Mouse (Mus musculus) ZHBTc4 (cell line): ENCODE data around the gene Ccdc85b.

Experiments
- DNase-seq: peaks from one replicate; pipeline ENCODE4 v3.0.0-alpha.2; 2011; ENCODE audit warnings: low read depth, low spot score

Gene Ccdc85b

GRCm38 (mm10) chr19:5424782-5425741 is 32.6 kb downstream of the Ccdc85b start, which contains the start of the genes Drap1 and AI837181:
Gene Drap1 (minus strand): TSS chr19:5424979.
Gene AI837181 (plus strand): TSS chr19:5425144.
- DNase-seq: peak; percentile 98

- DNase-seq: peak; percentile 82
These were observed 33.5 kb downstream of the Ccdc85b start for GRCm38 (mm10) chr19:5424092-5424781.

DNA sequence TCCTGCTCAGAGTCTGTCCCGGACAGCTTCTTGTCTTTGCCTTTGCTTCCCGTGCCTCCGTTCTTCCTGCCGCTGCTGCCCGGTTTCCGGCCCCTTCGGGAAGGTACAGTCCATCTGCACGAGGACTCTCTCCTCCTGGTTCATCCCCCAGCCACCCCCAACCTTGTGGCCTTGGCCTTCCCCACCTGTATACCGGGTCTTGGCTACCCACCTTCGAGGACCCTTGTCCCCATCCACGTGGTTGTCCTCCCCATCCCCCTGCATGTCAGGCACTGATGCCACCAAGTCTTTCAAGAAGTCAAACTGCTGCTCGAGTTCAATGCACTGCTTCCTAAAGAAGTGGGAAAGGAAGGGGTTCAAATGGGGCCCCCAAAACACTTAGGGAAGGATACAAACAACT is 34.1 kb downstream of the Ccdc85b start:
- no peak for DNase-seq

DNA sequence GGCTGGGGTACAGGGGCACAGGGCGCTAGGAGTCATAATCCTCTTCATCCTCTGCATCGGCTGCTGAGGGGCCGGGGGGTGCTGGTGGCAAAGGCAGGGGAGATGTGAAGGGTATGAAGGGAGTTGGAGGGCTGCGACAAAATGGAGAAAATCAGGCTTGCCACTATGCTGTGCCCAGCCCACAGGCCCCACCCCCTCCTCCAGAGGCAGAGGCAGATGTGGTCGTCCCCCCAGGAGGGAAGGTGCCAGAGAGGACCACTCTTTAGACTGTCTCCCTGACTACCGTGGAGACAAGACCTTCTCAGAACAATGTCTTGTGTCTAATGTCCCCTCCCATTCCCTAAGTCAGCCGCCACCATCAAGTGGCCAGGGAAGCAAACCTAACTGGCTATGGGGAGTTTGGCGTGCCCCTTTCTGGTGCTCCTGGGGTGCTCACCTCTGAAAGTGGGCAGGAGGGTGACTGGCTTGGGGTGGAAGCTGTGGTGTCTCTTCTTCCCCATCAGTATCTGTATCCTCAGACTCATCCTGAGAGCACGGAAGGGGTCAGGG is 34.7 kb downstream of the Ccdc85b start:
- DNase-seq: no peak

- no peak for DNase-seq
These were observed 35.4 kb downstream of the Ccdc85b start for GRCm38 (mm10) chr19:5422267-5422666.

DNA sequence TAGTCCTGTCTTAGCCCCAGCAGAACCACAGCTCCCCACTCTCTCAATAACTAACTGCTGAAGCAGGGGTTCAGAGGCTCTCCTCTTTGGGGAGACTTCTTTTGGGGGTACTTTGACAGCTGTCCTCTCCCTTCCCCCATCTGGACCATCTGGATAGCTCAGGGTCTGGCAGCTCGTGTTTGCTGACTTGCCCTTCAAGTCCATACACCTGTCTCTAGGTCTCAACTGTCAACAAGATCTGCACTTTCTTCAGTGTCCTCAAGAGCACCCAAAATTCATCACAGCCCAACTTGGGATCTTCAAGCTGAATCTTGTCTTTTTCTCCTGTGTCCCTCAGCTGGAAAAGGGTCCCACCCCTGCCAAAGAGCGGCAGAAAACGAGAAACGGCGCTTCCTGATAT is 35.9 kb downstream of the Ccdc85b start:
- no peak for DNase-seq

- no peak for DNase-seq
These were observed 37.1 kb downstream of the Ccdc85b start for GRCm38 (mm10) chr19:5420579-5420978.

DNA sequence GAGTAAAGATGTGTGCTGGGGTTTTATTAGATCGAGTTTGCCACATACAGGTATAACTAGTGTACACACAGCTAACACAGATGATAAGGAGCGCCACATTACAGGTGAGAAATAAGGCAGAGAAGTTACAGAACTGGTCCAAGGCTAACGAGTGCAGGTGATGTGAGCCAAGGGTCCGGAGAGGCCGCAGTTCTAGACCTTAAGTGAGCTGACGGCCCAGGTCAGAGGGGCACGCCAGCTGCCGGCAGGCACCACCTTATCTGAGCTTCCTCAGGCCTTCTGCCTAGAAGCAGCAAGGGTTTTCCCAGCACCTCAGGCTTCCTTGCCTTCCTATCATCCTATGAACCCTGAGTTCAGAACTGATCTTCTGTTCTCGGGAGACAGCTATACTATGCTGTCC is 38.1 kb downstream of the Ccdc85b start:
- DNase-seq: no peak

DNA sequence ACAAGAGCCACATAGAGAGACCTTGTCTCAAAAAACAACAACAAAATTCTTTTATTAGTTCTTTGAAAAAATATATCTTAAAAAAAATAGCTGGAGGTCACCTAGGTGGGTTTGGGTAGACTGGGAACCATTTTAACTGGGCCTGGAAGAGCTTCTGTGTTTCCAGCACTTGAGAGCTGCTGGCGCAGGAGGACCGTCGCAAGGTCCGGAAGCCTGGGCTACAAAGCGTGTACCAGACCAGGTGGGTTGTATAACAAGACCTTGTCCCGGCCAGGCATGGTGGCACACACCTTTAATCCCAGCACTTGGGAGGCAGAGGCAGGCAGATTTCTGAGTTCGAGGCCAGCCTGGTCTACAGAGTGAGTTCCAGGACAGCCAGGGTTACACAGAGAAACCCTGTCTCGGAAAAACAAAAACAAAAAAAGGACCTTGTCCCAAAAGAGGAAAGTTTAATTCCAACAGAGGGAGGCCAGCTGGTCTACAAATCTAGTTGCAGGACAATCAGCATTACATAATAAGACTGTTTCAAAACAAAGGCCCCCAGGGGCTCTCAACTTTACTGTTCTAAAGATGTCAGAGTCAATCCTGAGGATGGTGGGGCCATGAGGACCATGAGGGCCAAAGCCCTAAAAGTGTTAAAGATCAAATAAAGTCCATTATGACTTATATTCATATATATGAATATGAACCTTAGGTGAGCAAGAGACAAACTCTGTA is 38.8 kb downstream of the Ccdc85b start:
- DNase-seq: no peak

GRCm38 (mm10) chr19:5414534-5414957 is 43.1 kb downstream of the Ccdc85b start:
- no peak for DNase-seq

- no peak for DNase-seq
These were observed 43.9 kb downstream of the Ccdc85b start for GRCm38 (mm10) chr19:5413840-5414239.

GRCm38 (mm10) chr19:5411961-5412360 is 45.7 kb downstream of the Ccdc85b start:
- no peak for DNase-seq

DNA sequence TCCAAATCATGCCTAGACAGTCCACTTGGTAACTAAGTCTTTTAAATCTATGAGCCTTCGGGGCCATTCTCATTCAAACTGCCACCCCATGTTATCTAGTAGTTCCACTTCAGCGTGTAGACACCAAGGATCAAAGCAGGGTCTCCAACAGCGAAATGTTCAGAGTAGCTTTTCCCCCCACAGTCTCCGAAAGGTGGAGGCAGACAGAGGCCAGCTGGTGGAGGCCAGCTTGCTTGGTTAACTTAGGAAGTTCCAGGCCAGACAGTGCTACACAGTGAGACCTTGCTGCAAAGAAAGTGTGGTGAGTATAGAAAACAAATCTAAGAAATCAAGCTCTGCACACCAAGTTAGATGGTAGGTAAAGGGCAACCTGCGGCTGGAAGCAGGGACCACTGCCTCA is 47.1 kb downstream of the Ccdc85b start:
- no peak for DNase-seq

GRCm38 (mm10) chr19:5409068-5409467 is 48.6 kb downstream of the Ccdc85b start:
- no peak for DNase-seq

GRCm38 (mm10) chr19:5408057-5409001 is 49.4 kb downstream of the Ccdc85b start:
- no peak for DNase-seq

- DNase-seq: peak; percentile 68
These were observed 50.6 kb downstream of the Ccdc85b start for GRCm38 (mm10) chr19:5407133-5407532.

DNA sequence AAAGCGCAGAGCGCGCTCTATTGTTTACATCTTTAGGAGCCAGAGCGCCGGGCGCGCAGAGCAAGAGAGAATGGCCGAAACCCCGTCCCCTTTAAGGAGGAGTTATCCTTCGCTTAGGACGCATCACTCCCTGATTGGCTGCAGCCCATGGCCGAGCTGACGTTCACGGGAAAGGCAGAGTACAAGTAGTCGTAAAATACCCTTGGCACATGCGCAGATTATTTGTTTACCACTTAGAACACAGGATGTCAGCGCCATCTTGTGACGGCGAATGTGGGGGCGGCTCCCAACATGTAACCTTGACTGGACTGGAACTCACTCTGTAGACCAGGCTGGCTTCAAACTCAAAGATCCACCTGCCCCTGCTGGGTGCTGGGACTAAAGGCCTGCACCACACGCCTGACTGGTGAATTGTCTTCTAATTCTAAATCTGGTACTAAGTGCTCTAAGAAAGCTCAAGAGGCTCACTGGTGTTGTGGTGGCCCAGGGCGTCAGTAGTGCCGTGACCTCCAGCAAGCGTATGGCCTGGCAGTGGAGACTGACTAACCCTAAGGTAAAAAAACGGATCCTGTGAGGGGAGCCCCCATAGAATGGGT is 51.1 kb downstream of the Ccdc85b start:
- peak; percentile 56 for DNase-seq

DNA sequence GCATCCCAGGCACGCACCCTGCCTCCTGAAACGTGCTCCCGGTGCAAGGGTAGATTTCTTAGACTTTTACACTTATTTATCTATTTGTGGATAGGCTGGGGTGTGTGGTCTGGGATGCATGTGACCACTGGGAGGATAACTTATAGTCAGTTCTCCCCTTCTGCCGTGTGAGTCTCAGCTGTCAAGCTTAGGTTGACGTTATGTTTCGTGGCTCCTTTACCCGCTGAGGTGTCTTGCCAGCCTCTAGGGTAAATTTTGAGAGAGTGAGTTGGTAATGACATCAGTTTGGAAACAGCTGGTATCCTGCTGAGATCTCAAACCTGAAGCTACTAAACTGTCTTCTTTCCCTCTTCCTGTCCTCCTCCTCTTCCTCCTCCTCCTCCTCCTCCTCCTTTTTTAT is 51.8 kb downstream of the Ccdc85b start:
- DNase-seq: no peak
